Mouse (Mus musculus) layer of hippocampus, postnatal 25 days (tissue): ENCODE measurements around the gene 4930469K13Rik. TPM values are rescaled to one million over a fixed set of nuclear protein-coding genes. Genes with fewer than 3 reads are reported as not detected.
A peak's percentile ranks its signal among the peaks of the same experiment; 100 is the strongest.

ENCODE experiments used
- DNase-seq, 2 experiments: peaks; one replicate each; pipeline ENCODE4 v3.0.0; 2022; ENCODE audit warnings: mixed read lengths in 2 of 2, low spot score in 1 of 2; ENCODE audit errors: extremely low spot score in 1 of 2
- total RNA-seq, 2 experiments: library from RNA; stranded (reverse); gene quantifications; 2 replicates each; pipeline ENCODE4 v1.2.3; 2021

4930469K13Rik gene
- total RNA-seq, 2 experiments from 2014 or later, result not detected

DNA sequence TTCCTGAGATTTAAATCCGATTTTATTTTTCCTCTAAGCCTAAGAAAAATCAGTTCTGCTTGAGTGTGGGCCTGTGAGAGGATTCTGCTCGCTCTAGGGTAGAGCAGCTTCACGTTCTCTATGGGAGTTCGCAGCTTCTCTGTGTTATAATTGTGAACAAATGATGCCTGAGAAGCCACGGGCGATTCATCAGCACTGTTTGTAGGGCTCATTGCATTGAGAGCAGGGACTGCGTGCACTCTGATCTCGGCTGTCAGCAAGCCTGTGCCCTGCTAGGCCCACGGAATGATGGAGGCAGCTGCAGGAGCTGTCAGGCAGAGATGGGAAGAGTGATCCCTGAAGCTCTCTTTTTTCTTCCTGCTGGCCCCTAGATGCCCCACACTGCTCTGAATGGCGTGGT lies 100.1 kb downstream of the 4930469K13Rik start:
- no peak for DNase-seq

DNA sequence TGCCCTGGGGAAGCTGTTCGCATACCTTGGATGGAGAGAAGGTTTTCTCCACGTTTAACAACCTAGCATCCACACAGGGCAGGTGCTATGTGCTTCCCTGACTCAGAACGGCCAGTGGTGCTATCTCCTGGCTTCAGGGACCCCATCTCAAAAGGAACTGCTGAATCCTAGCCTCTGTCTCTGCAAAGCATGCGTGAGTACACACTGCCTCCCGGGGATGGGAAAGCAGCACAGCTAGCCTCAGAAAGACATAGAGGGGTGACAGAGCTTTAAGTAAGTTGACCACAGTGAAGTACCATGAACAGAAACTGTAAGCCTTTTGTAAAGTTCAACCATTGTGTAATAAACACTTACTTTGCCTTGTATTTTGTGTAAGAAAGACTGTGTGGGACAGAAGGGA lies 104.9 kb downstream of the 4930469K13Rik start:
- no peak for DNase-seq

DNA sequence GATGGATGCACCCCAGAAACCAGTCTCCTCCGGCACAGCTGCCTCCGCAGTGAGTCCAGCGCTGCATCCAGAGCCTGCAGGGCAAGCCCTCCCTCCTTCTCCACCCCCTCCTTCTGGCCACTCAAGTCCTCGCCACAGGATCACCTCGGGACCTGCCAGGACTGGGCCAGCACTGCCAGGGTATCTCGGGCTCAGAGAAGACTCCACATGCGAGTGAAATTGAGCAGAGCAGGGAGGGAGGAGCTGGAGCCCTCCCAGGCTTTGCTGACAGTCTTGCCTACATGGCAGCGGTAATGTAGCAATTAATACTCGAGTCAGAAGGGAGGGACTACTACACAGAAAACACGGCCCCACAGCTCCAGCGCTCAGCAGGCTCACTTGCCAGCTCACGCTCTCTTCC lies 105.4 kb downstream of the 4930469K13Rik start, which contains the start of gene Kcnip1:
Gene Kcnip1, minus strand, starts transcription at position 215 of the 400 bp plus-strand sequence.
- no peak for DNase-seq

DNA sequence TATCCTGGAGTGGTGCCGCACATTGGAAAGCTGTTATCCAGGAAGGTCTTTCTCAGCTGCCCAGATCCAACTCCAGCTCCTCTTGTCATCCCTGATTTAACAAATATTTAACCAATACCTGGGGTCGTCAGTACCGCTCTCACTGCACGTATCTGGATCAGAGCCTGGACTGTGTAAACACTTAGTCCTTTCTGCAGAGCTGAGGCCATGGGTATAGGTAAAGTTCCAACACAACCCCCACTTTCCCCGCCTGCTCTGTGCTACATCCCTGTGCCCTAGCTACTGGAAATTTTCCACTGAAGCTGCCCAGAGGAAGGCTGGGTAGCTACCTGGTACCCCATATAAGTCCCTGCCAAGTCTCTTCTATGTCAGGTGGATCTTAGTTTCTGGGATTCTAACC lies 108.4 kb downstream of the 4930469K13Rik start:
- no peak for DNase-seq

- DNase-seq, result no peak
Measured at GRCm38 (mm10) chr11:33986525-33986924, 111.8 kb downstream of the 4930469K13Rik start.

GRCm38 (mm10) chr11:33980146-33980545 lies 118.2 kb downstream of the 4930469K13Rik start:
- DNase-seq, result no peak

DNA sequence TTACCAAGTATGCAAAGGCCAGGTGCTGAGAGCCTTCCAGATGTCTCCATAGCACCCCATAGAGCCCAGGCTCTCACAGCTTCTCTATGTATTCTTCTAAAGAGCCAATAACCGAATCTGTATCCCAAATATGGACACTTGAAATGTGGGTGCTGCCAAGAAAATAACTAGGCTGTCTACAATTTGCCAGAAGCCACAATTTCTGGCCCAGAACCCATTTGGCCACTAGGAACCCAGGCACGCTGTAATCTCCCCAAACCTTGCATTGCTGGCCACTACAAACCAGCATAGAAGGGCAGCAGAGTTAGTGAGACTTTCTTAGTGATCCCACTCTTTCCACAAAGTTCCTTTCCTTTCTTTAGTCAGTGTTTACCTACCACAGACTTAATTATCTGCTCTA lies 123.2 kb downstream of the 4930469K13Rik start:
- DNase-seq, result no peak

GRCm38 (mm10) chr11:33974341-33975040 lies 123.9 kb downstream of the 4930469K13Rik start:
- peak in 1 of 2 experiments; percentile 15 for DNase-seq

DNA sequence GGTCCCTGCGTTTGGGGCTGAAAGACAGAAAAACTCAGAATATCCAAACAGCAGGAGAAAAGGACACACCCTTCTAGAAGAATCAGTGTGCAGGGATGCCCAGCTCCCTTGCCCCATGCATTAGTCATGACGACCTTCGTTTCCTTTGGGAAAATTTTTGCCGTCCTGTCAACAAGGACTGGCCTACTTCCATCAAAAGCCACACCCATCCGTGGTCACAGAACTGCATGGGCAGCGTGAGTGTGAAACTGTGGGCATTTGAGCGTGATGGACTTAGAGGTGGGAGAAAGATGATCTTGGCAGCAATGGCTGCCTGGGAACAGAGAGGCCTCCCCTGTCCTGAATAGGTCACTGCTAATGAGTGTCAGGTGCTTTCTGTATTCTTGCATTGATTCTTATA lies 126.2 kb downstream of the 4930469K13Rik start:
- no peak for DNase-seq

- DNase-seq, result no peak
Measured at GRCm38 (mm10) chr11:33969199-33969598, 129.2 kb downstream of the 4930469K13Rik start.

DNA sequence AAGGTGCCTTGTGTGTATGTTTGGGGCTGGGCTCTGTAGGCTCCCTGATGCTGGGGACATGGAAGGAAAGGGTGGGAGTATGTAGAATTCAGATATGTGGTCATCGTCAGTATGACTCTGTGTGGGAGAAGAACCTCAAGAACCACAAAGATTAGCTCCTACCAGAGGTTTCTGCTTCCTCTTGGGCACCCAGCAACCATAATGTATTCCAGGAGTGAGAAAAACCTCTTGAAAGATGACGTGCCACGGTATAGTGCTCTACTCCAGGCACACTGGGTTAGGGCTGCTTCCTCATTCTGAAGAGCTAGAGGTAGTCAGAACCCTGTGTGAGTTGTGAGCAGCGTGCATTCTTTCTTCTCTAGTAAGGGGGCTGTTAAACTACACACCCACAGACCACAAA lies 130.6 kb downstream of the 4930469K13Rik start:
- DNase-seq, result no peak

DNA sequence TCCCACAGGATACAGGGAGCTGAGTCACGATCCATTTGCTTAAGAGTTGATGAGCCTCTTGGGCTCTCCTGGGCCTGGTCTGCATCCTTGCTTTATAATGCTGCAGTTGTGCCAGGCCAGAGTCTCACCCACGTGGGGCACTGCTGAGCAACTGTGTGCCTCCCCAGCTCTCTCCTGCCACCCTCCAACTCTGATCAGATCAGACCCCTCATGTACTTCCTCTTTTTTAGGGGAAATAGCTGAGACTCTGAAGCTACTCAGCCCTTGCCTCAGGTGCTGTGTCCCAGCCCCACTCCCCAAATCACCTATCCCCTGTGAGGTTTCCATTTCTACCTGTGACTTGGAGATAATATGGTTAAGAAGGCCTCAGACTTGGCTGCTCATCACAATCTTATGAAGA lies 133.0 kb downstream of the 4930469K13Rik start:
- DNase-seq, result no peak

DNA sequence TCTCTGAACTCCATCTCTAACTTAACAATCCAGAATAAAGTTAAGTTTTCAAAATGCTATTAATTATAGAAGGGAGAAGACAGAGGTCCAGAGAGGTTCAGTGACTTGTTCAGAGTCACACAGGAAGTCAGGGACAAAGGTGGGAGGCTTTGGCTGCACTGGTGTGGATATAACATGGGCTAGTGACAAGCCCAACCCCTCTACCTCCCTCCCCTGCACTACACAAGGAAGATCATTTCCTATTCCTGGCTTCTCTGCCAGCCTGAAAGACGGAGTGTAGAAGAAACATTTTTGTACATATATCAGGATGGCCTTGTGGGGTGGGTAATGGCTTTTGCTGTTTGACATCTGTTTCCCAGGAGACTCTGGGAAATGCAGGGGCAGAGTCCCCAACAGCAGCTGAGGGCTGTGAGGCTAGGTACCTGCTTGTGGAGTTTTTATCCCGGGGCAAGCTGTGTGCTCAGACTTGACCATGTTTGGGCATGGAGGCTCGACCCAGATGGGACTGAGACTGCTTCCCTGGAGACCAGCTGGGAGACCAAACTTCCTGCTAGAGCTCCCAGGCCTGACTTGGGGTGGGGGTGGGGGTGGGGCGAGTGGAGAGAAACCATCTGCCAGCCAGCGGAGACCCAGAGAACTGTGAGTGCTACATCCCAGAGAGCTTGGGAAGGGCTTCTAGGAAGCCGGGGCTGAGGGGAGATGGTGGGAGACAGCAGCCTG lies 135.5 kb downstream of the 4930469K13Rik start, which contains the start of gene Kcnmb1:
Gene Kcnmb1, plus strand, starts transcription at position 326 of the 720 bp plus-strand sequence.
- DNase-seq, result no peak

DNA sequence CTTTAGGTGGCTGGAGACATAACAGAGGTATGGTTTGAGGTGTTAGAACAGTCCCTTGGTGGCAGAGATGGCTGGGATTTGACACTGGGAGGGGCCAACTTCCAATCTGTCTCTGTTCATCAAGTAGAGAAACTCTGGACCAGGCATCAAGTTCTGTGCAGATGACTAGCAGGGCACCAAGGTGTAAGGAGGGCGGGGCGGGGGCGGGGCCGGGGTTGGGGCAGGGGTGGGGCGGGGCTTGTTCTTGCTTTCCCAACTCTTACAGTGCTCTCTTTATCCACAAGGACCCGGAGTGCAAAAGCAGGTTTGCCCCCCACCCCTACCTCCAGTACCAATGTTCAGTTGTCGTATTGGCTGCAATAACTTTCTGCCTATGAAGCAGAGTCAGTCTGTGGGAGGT lies 136.2 kb downstream of the 4930469K13Rik start:
- DNase-seq, result no peak

- DNase-seq, result peak in 1 of 2 experiments; percentile 76
Measured at GRCm38 (mm10) chr11:33958713-33959112, 139.6 kb downstream of the 4930469K13Rik start.

GRCm38 (mm10) chr11:33957595-33957994 lies 140.8 kb downstream of the 4930469K13Rik start:
- no peak for DNase-seq

- DNase-seq, result no peak
Measured at GRCm38 (mm10) chr11:33956623-33957022, 141.7 kb downstream of the 4930469K13Rik start.

DNA sequence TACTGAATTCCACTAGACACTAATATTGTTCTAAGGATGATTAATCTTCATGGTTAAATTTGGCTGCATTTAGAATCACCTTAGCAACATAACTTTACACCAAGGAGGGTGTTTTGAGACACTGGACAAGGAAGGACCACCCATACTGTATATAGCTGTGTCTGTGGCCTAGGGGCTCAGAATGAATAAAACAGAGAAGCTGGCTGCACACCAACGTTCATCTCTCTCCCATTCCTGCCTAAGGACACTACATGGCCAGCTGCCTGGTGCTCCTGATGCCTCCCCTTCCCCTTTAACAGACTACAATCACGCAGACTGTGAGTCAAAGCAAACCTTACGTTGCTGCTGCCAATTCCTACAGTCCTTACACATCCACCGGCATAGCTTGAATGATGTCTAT lies 142.4 kb downstream of the 4930469K13Rik start:
- DNase-seq, result no peak

DNA sequence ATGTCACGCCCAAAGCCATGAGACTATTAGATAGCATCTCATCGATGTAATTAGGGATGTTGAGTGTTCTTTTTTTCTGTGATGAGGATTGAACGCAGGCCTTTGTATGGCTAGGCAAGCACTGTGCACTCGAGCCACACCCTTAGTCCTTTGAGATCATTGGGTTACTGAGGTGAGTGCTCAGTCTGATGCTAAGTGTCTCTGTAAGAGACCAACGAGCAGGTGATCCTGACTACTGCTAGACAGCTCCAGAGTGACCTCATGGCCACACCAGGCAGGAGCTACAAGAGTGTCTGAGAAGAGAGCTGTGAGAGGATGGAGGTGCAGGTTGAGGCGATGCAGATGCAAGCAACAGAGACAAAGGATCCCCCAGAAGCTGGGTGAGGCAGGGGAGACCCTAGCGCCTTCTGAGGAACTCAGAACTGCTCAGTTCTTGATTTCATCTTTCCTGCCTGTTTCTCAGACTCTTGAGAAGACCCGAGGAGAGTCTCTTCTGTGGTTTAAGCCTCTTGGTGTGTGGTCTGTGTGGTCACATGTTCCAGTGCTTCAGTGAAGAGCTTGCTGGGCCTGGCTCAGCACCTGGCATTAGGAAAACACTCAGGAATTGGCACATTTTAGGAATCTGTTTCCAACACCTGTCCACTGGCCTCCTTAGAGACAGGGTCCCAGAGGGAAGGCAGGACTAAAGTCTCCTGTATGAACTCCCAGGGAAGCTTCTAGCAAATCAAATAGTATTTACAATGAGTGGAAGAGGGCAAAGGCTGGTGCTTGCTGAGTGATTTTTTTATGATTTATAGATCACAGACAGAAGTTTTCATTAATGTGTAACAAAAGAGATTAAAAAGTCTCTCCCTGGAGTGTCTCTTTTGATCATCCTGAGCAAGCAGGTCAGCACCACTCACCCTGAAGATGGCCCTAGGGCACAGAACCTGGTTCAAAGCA lies 146.4 kb downstream of the 4930469K13Rik start:
- no peak for DNase-seq

DNA sequence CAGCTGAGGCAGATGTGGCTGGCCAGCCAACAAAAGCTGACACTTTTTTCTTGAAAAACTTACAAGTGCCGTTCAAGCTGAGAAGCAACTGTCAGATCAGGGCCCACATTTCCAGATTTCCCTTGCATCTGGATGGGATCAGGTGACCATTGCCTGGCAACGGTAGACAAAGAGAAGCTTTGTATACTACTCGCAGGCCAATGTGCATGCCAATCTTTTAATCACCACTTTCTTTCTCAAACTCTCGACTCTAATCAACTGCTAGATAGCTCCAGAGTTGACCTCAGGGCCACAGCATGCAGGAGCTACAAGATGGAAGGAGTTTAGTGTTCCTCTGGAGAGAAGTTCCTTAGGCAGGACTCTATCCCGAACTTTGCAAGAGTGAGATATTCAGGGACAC lies 147.2 kb downstream of the 4930469K13Rik start:
- DNase-seq, result no peak

- no peak for DNase-seq
Measured at GRCm38 (mm10) chr11:33946501-33946900, 151.9 kb downstream of the 4930469K13Rik start.
